In genomic region chr11:106314333-106314812, GRCm38 (mm10) we compare ENCODE assay signal across 9 mouse cellular contexts. TPM values are rescaled to one million over a fixed set of nuclear protein-coding genes. Genes with fewer than 3 reads are reported as not detected.
A peak's percentile ranks its signal among the peaks of the same experiment; 100 is the strongest.
DNase-seq lines count a peak whose midpoint lies in the region; ATAC-seq lines count a peak whose summit lies in the region.
"Had no signal": no experiment of that assay in that cellular context is flagged by ENCODE, and none has a peak within 500 bp of the region (broad histone marks: within the 10 kb centered on the region; RNA-seq: fewer than 3 reads in every experiment).

Cd79b (minus strand) TSS chr11:106314762.

- no peak for ATAC-seq in limb, embryonic 11.5 days (ENCODE audit: insufficient number of reproducible peaks, low FRiP score, low TSS enrichment, low read depth)
- ATAC-seq in megakaryocyte progenitor cell, adult 5-6 weeks (replicated peaks; ENCODE audit: poor library complexity): peak; percentile 41

- H3K4me2 ChIP-seq in limb, embryonic 11.5 days (ENCODE audit: low read depth, severe bottlenecking): no peak within 1 kb of the TSS; the same call in 1 of the 2 replicates
- H3K4me2 ChIP-seq: hindbrain, embryonic 14.5 days had no signal

- H3K27ac ChIP-seq in heart, embryonic 10.5 days: 0 out of 2 replicates have a peak within 1 kb of the TSS, but pooled peaks have one; percentile 7
- peak within 1 kb of the TSS; percentile 26; the same call in 1 of the 2 replicates for H3K27ac ChIP-seq in limb, embryonic 11.5 days (replicated peaks; ENCODE audit: low read depth, low read length)
- H3K27ac ChIP-seq: hindbrain, embryonic 14.5 days had no signal

- no peaks in the 10 kb centered on the region for H3K9me3 ChIP-seq in heart, embryonic 10.5 days
- H3K9me3 ChIP-seq in limb, embryonic 11.5 days (ENCODE audit: control insufficient read depth, low read length): no peaks in the 10 kb centered on the region

- H3K4me1 ChIP-seq in heart, embryonic 10.5 days: peaks cover 26% of the 10 kb centered on the region
- peaks cover 40% of the 10 kb centered on the region for H3K4me1 ChIP-seq in limb, embryonic 11.5 days (ENCODE audit: control insufficient read depth, insufficient read depth, low read length)

- H3K36me3 ChIP-seq in heart, embryonic 10.5 days: no peaks in the 10 kb centered on the region
- H3K36me3 ChIP-seq in limb, embryonic 11.5 days (ENCODE audit: control insufficient read depth, insufficient read depth, low read length): no peaks in the 10 kb centered on the region

- intact Hi-C loops in heart, postnatal 36 days (cut with DNase I): no loop called here

- H3K4me3 ChIP-seq in heart, embryonic 10.5 days: no peak within 1 kb of the TSS
- H3K4me3 ChIP-seq in limb, embryonic 11.5 days (ENCODE audit: low read depth, low read length): no peak within 1 kb of the TSS

- WGBS in heart, embryonic 10.5 days: 63% methylated on average over 9 of the region's 9 CpGs
- WGBS in limb, embryonic 11.5 days: 20% methylated on average over 9 of the region's 9 CpGs

- H3K9ac ChIP-seq in limb, embryonic 11.5 days (ENCODE audit: low read length): no peak within 1 kb of the TSS
- H3K9ac ChIP-seq: hindbrain, embryonic 14.5 days had no signal

- H3K27me3 ChIP-seq in heart, embryonic 10.5 days (ENCODE audit: insufficient read depth, poor library complexity, severe bottlenecking): 0 out of 2 replicates have a peak, but pooled peaks cover 4% of the 10 kb centered on the region
- no peaks in the 10 kb centered on the region for H3K27me3 ChIP-seq in limb, embryonic 11.5 days (ENCODE audit: control insufficient read depth, insufficient read depth, low read length)

- DNase-seq in heart, embryonic 10.5 days (ENCODE audit: low spot score): no peak
- DNase-seq in heart, postnatal 36 days: no peak
- peak; percentile 31 for DNase-seq in CD4-positive, CD25-positive, alpha-beta regulatory T cell, adult 2 months (ENCODE audit: low read depth, low spot score)
- no peak for DNase-seq in limb, embryonic 11.5 days (ENCODE audit: low spot score)
- no peak for DNase-seq in left cerebral cortex, adult 11 months (ENCODE audit: low spot score)
- no peak for DNase-seq in right cerebral cortex, postnatal 25 days
- no peak for DNase-seq in cerebellum, adult 11-12 months

RNA-seq across cellular contexts. Expression of gene Cd79b, which starts in this region (rescaled TPM):
- polyA plus RNA-seq in heart, embryonic 10.5 days (2016; fragmentation: Nextera tagmentation; extraction: Ambion mirVana): 0.39 and 0.87 TPM in 2 replicates
- total RNA-seq in heart, postnatal 36 days (2021): 1 to 10 TPM; 1.9 to 3.0 TPM
- polyA plus RNA-seq in limb, embryonic 11.5 days (2014; fragmentation: Nextera tagmentation; extraction: Ambion mirVana): 2.1 and 2.3 TPM in 2 replicates
- 47.2 and 51.9 TPM in 2 replicates for total RNA-seq in megakaryocyte progenitor cell, adult 5-6 weeks (2015)
- 29.6 and 30.9 TPM in 2 replicates for total RNA-seq in megakaryocyte progenitor cell, adult 5-6 weeks (2017)

Comparison
In these comparisons a context has a peak if more than half of its experiments do, and no peak if none do; other contexts are left out.
1. RNA of gene Cd79b (total RNA-seq): 29.6 to 51.9 TPM in megakaryocyte progenitor cell, adult 5-6 weeks; 1.9 to 3.0 TPM in heart, postnatal 36 days; every median in the first group is over 4 times any median in the second.